Mouse (Mus musculus): ENCODE measurements around the gene Arl5a.

- no peak for TF ChIP-seq CTCF (IDR thresholded peaks at IDR 0.05; ENCODE audit: low read depth, low read length)
- TF ChIP-seq POLR2A (IDR thresholded peaks at IDR 0.05; ENCODE audit: borderline replicate concordance, low read depth, low read length), result no peak
Observed at GRCm38 (mm10) chr2:52455606-52456479, 31.1 kb upstream of the Arl5a start.

Measured in bone marrow macrophage, adult 2 months (primary cell).